Mouse (Mus musculus) midbrain, embryonic 16.5 days (tissue): ENCODE measurements around the gene Ttc3. TPM values are rescaled to one million over a fixed set of nuclear protein-coding genes. Genes with fewer than 3 reads are reported as not detected.
"Not testable (repeated sequence)": the region's sequence is repeated elsewhere in the genome, so short reads cannot be mapped to it uniquely, and the experiment has no call there.

Experiments
- ATAC-seq: fragments of 200-750 bp; cut with Nextera tagmentation; 2 replicates; pipeline ENCODE4 v1.8.0; 2017; ENCODE audit warnings: moderate TSS enrichment
- H3K27ac ChIP-seq: fragments of 300-500 bp; sonication (generic); 2 replicates; pipeline ENCODE4 v1.5.1; 2014; ENCODE audit warnings: mild to moderate bottlenecking, low read length, mixed read lengths
- H3K27me3 ChIP-seq: fragments of 300-500 bp; sonication (generic); 2 replicates; pipeline ENCODE4 v1.6.1; 2014; ENCODE audit warnings: low read depth, low read length, mixed read lengths; ENCODE audit not compliant: control insufficient read depth, insufficient read depth
- H3K36me3 ChIP-seq: fragments of 300-500 bp; sonication (generic); 2 replicates; pipeline ENCODE4 v1.6.1; 2014; ENCODE audit warnings: mild to moderate bottlenecking, low read length, moderate library complexity, mixed read lengths; ENCODE audit not compliant: control insufficient read depth, insufficient read depth
- H3K4me1 ChIP-seq: fragments of 300-500 bp; sonication (generic); 2 replicates; pipeline ENCODE4 v1.6.1; 2014; ENCODE audit warnings: mild to moderate bottlenecking, low read length, mixed read lengths; ENCODE audit not compliant: control insufficient read depth, insufficient read depth
- H3K4me2 ChIP-seq: fragments of 300-500 bp; sonication (generic); 2 replicates; pipeline ENCODE4 v1.6.1; 2014; ENCODE audit warnings: mild to moderate bottlenecking, low read length, mixed read lengths
- H3K4me3 ChIP-seq: fragments of 300-500 bp; sonication (generic); 2 replicates; pipeline ENCODE4 v1.5.1; 2014; ENCODE audit warnings: low read depth, mild to moderate bottlenecking, low read length, moderate library complexity, mixed read lengths
- H3K9ac ChIP-seq: fragments of 300-500 bp; sonication (generic); 2 replicates; pipeline ENCODE4 v1.6.1; 2014; ENCODE audit warnings: low read depth, low read length, mixed read lengths
- H3K9me3 ChIP-seq: fragments of 300-500 bp; sonication (generic); replicated peaks from 2 replicates; pipeline ENCODE4 v1.6.1; 2014; ENCODE audit warnings: mild to moderate bottlenecking, low read length, mixed read lengths; ENCODE audit not compliant: control insufficient read depth, poor library complexity, severe bottlenecking
- WGBS: fragments of 180-500 bp; shearing (Covaris S2); extraction: QIAGEN DNeasy Blood & Tissue Kit; methylation state at CpG from one replicate; pipeline ENCODE4 v1.1.7; 2014; 5-methylcytosine and 5-hydroxymethylcytosine counted together
- polyA plus RNA-seq: library from polyadenylated mRNA; unstranded; fragments of >200 nt; fragmentation: Nextera tagmentation; extraction: Ambion mirVana; gene quantifications from 2 replicates; pipeline ENCODE4 v1.2.1, GENCODE M21; 2015

Gene Ttc3
- polyA plus RNA-seq, 1 experiment from 2014 or later, result 1,007 TPM

DNA sequence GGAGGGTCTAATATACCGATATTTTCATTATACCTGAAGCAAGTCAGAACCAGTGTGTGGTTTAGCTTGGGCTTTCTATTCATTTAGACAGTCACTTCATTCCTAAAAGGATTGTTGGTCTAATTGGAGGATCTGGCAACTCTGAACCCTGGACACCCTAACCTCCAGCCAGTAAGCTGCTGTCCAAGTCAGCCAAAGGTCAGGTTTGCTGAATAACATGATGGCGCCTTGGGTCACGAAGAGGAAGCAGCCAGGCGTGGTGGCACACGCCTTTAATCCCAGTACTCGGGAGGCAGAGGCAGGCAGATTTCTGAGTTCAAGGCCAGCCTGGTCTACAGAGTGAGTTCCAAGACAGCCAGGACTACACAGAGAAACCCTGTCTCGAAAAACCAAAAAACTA is 126.8 kb downstream of the Ttc3 start:
- WGBS, result 98% methylated on average over 7 of the region's 7 CpGs
- not testable (repeated sequence) for H3K9me3 ChIP-seq, H3K27me3 ChIP-seq, H3K4me1 ChIP-seq, H3K9ac ChIP-seq, H3K4me2 ChIP-seq, H3K4me3 ChIP-seq, ATAC-seq, H3K27ac ChIP-seq
- peaks cover 19% of the 10 kb centered on the region for H3K36me3 ChIP-seq

DNA sequence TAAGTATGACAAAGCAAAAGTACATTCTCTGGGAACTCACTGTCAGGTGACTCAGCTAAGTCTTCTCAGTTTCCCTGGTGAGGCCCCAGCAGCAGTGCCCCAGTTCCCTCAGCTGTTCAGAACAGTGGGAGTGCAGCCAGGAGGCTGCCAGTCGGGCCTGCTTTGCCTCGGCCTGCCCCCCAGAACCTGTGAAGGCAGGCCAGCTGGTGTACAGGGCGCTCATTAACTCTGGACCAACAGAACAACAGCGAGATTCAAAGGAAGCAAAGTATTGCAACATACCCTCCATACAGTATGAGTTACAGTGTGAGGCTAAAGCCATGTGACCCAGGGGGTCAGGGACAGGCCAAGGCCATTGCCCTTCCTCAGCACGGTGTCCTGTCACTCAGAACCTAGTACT is 127.5 kb downstream of the Ttc3 start:
- H3K4me3 ChIP-seq, result no peak overlapping the region
- H3K27me3 ChIP-seq, result no peaks in the 10 kb centered on the region
- no peak overlapping the region for H3K4me2 ChIP-seq
- no peak for ATAC-seq
- H3K36me3 ChIP-seq, result peaks cover 19% of the 10 kb centered on the region
- no peaks in the 10 kb centered on the region for H3K4me1 ChIP-seq
- H3K9ac ChIP-seq, result no peak overlapping the region
- H3K9me3 ChIP-seq, result no peaks in the 10 kb centered on the region
- WGBS, result 85% methylated on average over 5 of the region's 5 CpGs
- no peak overlapping the region for H3K27ac ChIP-seq

DNA sequence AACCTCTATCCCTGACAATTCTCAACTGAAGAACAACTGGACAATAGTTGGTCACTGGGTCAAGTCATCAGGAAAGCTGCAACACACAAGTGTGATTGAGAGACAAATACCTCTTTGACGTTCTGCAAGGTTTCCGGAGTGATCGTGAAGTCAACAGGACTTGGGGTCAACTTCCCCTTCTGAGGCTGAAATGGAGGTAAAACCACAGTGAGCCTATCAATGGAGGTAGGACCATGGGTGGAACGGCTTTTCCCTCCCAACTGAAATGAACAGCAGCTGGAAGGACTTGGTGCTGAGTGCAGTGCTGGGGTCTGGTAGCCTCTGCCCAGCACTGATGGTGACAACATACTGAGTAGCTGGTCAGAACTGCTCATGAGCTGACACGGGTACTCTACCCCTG is 133.8 kb downstream of the Ttc3 start:
- 94% methylated on average over 5 of the region's 5 CpGs for WGBS
- Histone ChIP-seq H3K9me3 (no peaks in the 10 kb centered on the region), H3K9ac (no peak overlapping the region), H3K27ac (no peak overlapping the region), H3K4me1 (no peaks in the 10 kb centered on the region), H3K4me2 (no peak overlapping the region), H3K4me3 (no peak overlapping the region), H3K36me3 (peaks cover 34% of the 10 kb centered on the region), H3K27me3 (no peaks in the 10 kb centered on the region)
- ATAC-seq, result no peak

DNA sequence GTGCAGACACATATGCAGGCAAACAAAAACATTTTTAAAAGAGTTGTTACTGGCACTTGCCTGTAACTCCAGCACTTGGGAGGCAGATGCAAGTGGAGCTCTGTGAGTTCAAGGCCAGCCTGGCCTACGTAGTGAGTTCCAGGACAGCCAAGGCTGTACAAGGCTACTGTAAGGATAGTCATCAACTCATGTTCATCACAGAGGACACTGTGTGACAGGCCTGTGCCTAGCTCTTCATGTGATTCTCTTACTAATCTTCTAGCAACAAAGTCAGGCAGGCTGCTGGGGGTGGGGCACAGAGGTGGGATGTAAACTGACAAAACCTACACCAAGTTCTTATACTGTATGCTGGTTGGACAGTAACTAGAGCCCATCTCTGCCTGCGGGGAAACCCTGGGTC is 136.7 kb downstream of the Ttc3 start:
- no peak overlapping the region for H3K27ac ChIP-seq
- WGBS, result 96% methylated on average over 2 of the region's 2 CpGs

DNA sequence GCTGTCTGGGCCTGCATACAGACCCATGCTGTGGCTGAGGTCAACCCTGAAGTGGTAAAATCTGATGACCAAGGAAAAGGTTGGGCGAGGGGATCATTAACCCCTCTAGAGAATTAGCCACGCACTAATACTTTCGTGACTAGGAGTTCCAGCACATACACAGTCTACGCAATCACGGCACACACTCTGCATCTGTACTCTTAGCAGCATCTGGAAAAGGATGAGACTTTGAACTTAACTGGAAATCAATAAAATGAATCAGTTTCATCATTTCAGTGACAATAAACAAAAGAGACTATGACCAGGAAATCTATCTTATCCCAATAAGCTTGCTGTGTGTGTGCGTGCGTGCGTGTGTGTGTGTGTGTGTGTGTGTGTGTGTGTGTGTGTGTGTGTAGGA is 138.4 kb downstream of the Ttc3 start:
- H3K36me3 ChIP-seq, result peaks cover 36% of the 10 kb centered on the region
- no peak overlapping the region for H3K4me2 ChIP-seq
- H3K4me1 ChIP-seq, result no peaks in the 10 kb centered on the region
- ATAC-seq, result no peak
- H3K27ac ChIP-seq, result no peak overlapping the region
- no peaks in the 10 kb centered on the region for H3K9me3 ChIP-seq
- no peaks in the 10 kb centered on the region for H3K27me3 ChIP-seq
- no peak overlapping the region for H3K9ac ChIP-seq
- no peak overlapping the region for H3K4me3 ChIP-seq
- WGBS, result 89% methylated on average over 8 of the region's 8 CpGs

More for the DNA sequence above, 136.7 kb downstream of the Ttc3 start:
- Histone ChIP-seq H3K4me2 (no peak overlapping the region), H3K9ac (no peak overlapping the region), H3K9me3 (no peaks in the 10 kb centered on the region), H3K36me3 (peaks cover 39% of the 10 kb centered on the region), H3K4me1 (no peaks in the 10 kb centered on the region), H3K4me3 (no peak overlapping the region), H3K27me3 (no peaks in the 10 kb centered on the region)
- ATAC-seq, result no peak

DNA sequence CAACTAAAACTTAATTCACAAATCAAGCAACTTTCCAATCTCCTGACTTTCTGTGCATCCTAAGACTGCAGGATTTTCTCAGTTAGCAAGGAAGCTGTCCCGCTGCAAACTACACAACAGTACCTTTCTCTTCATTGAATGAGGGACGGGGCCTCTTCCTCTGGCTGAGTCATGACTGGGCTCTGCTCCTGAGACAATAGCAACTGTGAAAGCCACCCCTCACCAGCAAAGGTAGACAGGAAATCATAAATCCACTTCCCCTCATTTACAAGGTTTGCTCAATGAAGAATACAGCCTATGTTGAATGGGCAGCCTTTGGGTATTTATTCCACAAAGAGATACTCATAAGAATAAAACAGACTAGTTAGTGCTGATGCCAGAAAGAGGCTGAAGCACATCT is 139.6 kb downstream of the Ttc3 start:
- peaks cover 26% of the 10 kb centered on the region for H3K36me3 ChIP-seq
- no peak overlapping the region for H3K4me2 ChIP-seq
- H3K27me3 ChIP-seq, result no peaks in the 10 kb centered on the region
- 86% methylated on average over 2 of the region's 2 CpGs for WGBS
- H3K9me3 ChIP-seq, result no peaks in the 10 kb centered on the region
- H3K4me3 ChIP-seq, result no peak overlapping the region
- ATAC-seq, result no peak
- no peaks in the 10 kb centered on the region for H3K4me1 ChIP-seq
- H3K27ac ChIP-seq, result no peak overlapping the region
- no peak overlapping the region for H3K9ac ChIP-seq

DNA sequence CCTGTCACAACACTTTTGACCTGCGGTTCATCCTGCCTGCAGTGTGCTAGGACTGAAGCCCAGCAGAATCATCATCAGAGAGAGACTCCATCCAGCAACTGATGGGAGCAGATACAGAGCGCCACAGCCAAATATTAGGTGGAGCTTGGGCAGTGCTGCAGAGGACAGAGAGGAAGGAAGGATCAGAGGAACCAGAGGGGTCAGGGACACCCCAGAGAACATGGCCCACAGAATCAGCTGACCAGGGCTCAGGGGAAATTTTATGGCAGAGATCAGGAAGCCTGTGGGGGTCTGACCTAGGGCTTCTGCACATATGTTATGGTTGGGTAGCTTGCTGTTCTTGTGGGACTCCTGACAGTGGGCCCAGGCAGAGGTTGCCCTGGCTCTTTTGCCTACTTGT is 147.2 kb downstream of the Ttc3 start:
- Histone ChIP-seq H3K9me3 (no peaks in the 10 kb centered on the region), H3K27ac (no peak overlapping the region), H3K27me3 (no peaks in the 10 kb centered on the region), H3K9ac (no peak overlapping the region), H3K4me1 (no peaks in the 10 kb centered on the region), H3K4me2 (no peak overlapping the region), H3K36me3 (no peaks in the 10 kb centered on the region; the same call in 1 of the 2 replicates), H3K4me3 (no peak overlapping the region)
- 93% methylated on average over 2 of the region's 2 CpGs for WGBS
- no peak for ATAC-seq

Other genes starting within 250 kb of the Ttc3 start
- 8.6 and 10.4 TPM in 2 replicates for gene Hlcs, start 57.0 kb upstream of the Ttc3 start, polyA plus RNA-seq
- gene Ripply3, start 42.2 kb upstream of the Ttc3 start, polyA plus RNA-seq, result 0.46 and 1.2 TPM in 2 replicates
- 113 and 135 TPM in 2 replicates for gene Pigp, start 1.2 kb downstream of the Ttc3 start, polyA plus RNA-seq
- gene Vps26c, start 156.2 kb downstream of the Ttc3 start, polyA plus RNA-seq, result 80.6 and 83.5 TPM in 2 replicates
- 12.0 and 12.4 TPM in 2 replicates for gene Dyrk1a, start 199.4 kb downstream of the Ttc3 start, polyA plus RNA-seq